Mouse (Mus musculus): ENCODE data around the gene Rfc2.

- peak; percentile 38; the same call in 1 of the 2 replicates for TF ChIP-seq CHD2 (IDR thresholded peaks at IDR 0.05; ENCODE audit: low read length)
- no peak for TF ChIP-seq CTCF (conservative IDR thresholded peaks at IDR 0.05 in 1 of 2, IDR thresholded peaks at IDR 0.05 in 1 of 2; ENCODE audit: low read depth in 2 of 2, low read length in 2 of 2)
- no peak for TF ChIP-seq USF1 (IDR thresholded peaks at IDR 0.05; ENCODE audit: low read depth, low read length)
- TF ChIP-seq MYC (IDR thresholded peaks at IDR 0.05; ENCODE audit: low read depth, low read length): peak; percentile 46
- TF ChIP-seq SMC3 (IDR thresholded peaks at IDR 0.05; ENCODE audit: low read depth, low read length): no peak; the same call in 1 of the 2 replicates
- peak; percentile 76 for TF ChIP-seq TCF12 (IDR thresholded peaks at IDR 0.05; ENCODE audit: low read depth, low read length)
- no peak for TF ChIP-seq GABPA (IDR thresholded peaks at IDR 0.05; ENCODE audit: insufficient replicate concordance, low read depth, low read length)
- TF ChIP-seq JUN (IDR thresholded peaks at IDR 0.05; ENCODE audit: insufficient read depth, low read depth, low read length): no peak
- TF ChIP-seq HCFC1 (IDR thresholded peaks at IDR 0.05; ENCODE audit: low read depth, low read length): peak; percentile 59
- peak; percentile 75 for TF ChIP-seq MXI1 (IDR thresholded peaks at IDR 0.05; ENCODE audit: low read depth, low read length)
- 0 out of 2 replicates have a peak, but pooled peaks have one; percentile 37 for TF ChIP-seq KAT2A (IDR thresholded peaks at IDR 0.05; ENCODE audit: insufficient replicate concordance, low read length)
- TF ChIP-seq SIN3A (IDR thresholded peaks at IDR 0.05; ENCODE audit: low read length): peak; percentile 98
- peak; percentile 79; the same call in 1 of the 2 replicates for TF ChIP-seq RCOR1 (conservative IDR thresholded peaks at IDR 0.05; ENCODE audit: low read depth, low read length)
Measured at GRCm38 (mm10) chr5:134571730-134572507, 9.2 kb upstream of the Rfc2 start.
